In genomic region chr1:89471430-89471829, GRCm38 (mm10) we compare ENCODE assay signal across 20 mouse cellular contexts. TPM values are rescaled to one million over a fixed set of nuclear protein-coding genes. Genes with fewer than 3 reads are reported as not detected.
A peak's percentile ranks its signal among the peaks of the same experiment; 100 is the strongest.
DNase-seq lines count a peak whose midpoint lies in the region; ATAC-seq and TF ChIP-seq lines count a peak whose summit lies in the region.
"Had no signal": no experiment of that assay in that cellular context is flagged by ENCODE, and none has a peak within 500 bp of the region (broad histone marks: within the 10 kb centered on the region; RNA-seq: fewer than 3 reads in every experiment).

No protein-coding gene starts in this region.

- no peak for DNase-seq in heart, postnatal 25 days (ENCODE audit: low spot score)
- DNase-seq in kidney, postnatal 0 days (ENCODE audit: low spot score): no peak
- DNase-seq in embryonic facial prominence, embryonic 10.5 days (ENCODE audit: low spot score): no peak
- DNase-seq in adipocyte (ENCODE audit: low spot score): no peak
- no peak for DNase-seq in urinary bladder, postnatal 36 days (ENCODE audit: low spot score in 2 of 2)
- DNase-seq: cerebellum, adult 11-12 months; kidney, postnatal 14 days; left cerebral cortex, postnatal 4 days; right cerebral cortex, postnatal 4 days had no signal

- intact Hi-C loops in heart, postnatal 25 days (cut with DNase I): no loop called here

- no peak overlapping the region for H3K27ac ChIP-seq in heart, embryonic 12.5 days (ENCODE audit: poor library complexity, severe bottlenecking)
- peak overlapping the region; percentile 31; the same call in 1 of the 2 replicates for H3K27ac ChIP-seq in kidney, postnatal 0 days
- no peak overlapping the region for H3K27ac ChIP-seq in kidney, embryonic 15.5 days
- peak overlapping the region; percentile 24; the same call in 1 of the 2 replicates for H3K27ac ChIP-seq in embryonic facial prominence, embryonic 10.5 days (replicated peaks)
- peak overlapping the region; percentile 44 for H3K27ac ChIP-seq in embryonic facial prominence, embryonic 15.5 days (replicated peaks)
- H3K27ac ChIP-seq: forebrain, embryonic 15.5 days; intestine, embryonic 15.5 days; liver, embryonic 14.5 days; macrophage had no signal

- H3K36me3 ChIP-seq in heart, embryonic 12.5 days: no peaks in the 10 kb centered on the region
- no peaks in the 10 kb centered on the region for H3K36me3 ChIP-seq in kidney, postnatal 0 days (ENCODE audit: insufficient read depth, low read length)
- H3K36me3 ChIP-seq in kidney, embryonic 15.5 days: no peaks in the 10 kb centered on the region
- H3K36me3 ChIP-seq in embryonic facial prominence, embryonic 10.5 days (replicated peaks): no peaks in the 10 kb centered on the region; the same call in 1 of the 2 replicates
- H3K36me3 ChIP-seq in embryonic facial prominence, embryonic 15.5 days: no peaks in the 10 kb centered on the region
- H3K36me3 ChIP-seq: forebrain, embryonic 15.5 days; intestine, embryonic 15.5 days had no signal

- H3K4me2 ChIP-seq in heart, embryonic 12.5 days: no peak overlapping the region
- H3K4me2 ChIP-seq in kidney, postnatal 0 days (ENCODE audit: low read length): no peak overlapping the region
- no peak overlapping the region for H3K4me2 ChIP-seq in kidney, embryonic 15.5 days
- no peak overlapping the region for H3K4me2 ChIP-seq in embryonic facial prominence, embryonic 15.5 days (replicated peaks)
- H3K4me2 ChIP-seq: forebrain, embryonic 15.5 days; heart, embryonic 11.5 days; intestine, embryonic 15.5 days; midbrain, embryonic 11.5 days had no signal

- H3K9ac ChIP-seq in heart, embryonic 12.5 days: no peak overlapping the region
- H3K9ac ChIP-seq in kidney, postnatal 0 days (ENCODE audit: low read depth, low read length): no peak overlapping the region
- no peak overlapping the region for H3K9ac ChIP-seq in kidney, embryonic 15.5 days
- no peak overlapping the region for H3K9ac ChIP-seq in embryonic facial prominence, embryonic 15.5 days
- H3K9ac ChIP-seq: forebrain, embryonic 15.5 days; intestine, embryonic 15.5 days; liver, embryonic 14.5 days had no signal

- TF ChIP-seq CTCF in kidney, postnatal 0 days (IDR thresholded peaks at IDR 0.05; ENCODE audit: low read depth): no peak

- H3K4me1 ChIP-seq in heart, embryonic 12.5 days (replicated peaks): peaks cover 66% of the 10 kb centered on the region
- peaks cover 19% of the 10 kb centered on the region; the same call in 1 of the 2 replicates for H3K4me1 ChIP-seq in kidney, postnatal 0 days (replicated peaks; ENCODE audit: insufficient read depth, low read length)
- H3K4me1 ChIP-seq in kidney, embryonic 15.5 days: peaks cover 65% of the 10 kb centered on the region
- peaks cover 93% of the 10 kb centered on the region for H3K4me1 ChIP-seq in embryonic facial prominence, embryonic 10.5 days
- H3K4me1 ChIP-seq in embryonic facial prominence, embryonic 15.5 days: peaks cover 69% of the 10 kb centered on the region

- WGBS in heart, embryonic 12.5 days: 59% methylated on average over 4 of the region's 4 CpGs
- WGBS in kidney, postnatal 0 days: 62% methylated on average over 4 of the region's 4 CpGs
- WGBS in kidney, embryonic 15.5 days: 68% methylated on average over 4 of the region's 4 CpGs
- 75% methylated on average over 4 of the region's 4 CpGs for WGBS in embryonic facial prominence, embryonic 10.5 days
- 42% methylated on average over 4 of the region's 4 CpGs for WGBS in embryonic facial prominence, embryonic 15.5 days

- 0 out of 2 replicates have a peak, but pooled peaks have one; percentile 15 for ATAC-seq in heart, embryonic 12.5 days (ENCODE audit: insufficient number of reproducible peaks, low FRiP score)
- ATAC-seq in kidney, postnatal 0 days (replicated peaks; ENCODE audit: low FRiP score, low read depth): no peak
- no peak for ATAC-seq in kidney, embryonic 15.5 days (replicated peaks; ENCODE audit: low FRiP score)
- no peak for ATAC-seq in embryonic facial prominence, embryonic 15.5 days (ENCODE audit: insufficient number of reproducible peaks, low FRiP score, low TSS enrichment, low read depth)
- ATAC-seq: intestine, embryonic 15.5 days had no signal

- no peak overlapping the region for H3K4me3 ChIP-seq in heart, embryonic 12.5 days
- H3K4me3 ChIP-seq in kidney, postnatal 0 days (replicated peaks; ENCODE audit: low read depth, low read length): no peak overlapping the region
- H3K4me3 ChIP-seq in kidney, embryonic 15.5 days (replicated peaks): no peak overlapping the region
- no peak overlapping the region for H3K4me3 ChIP-seq in embryonic facial prominence, embryonic 10.5 days
- H3K4me3 ChIP-seq in embryonic facial prominence, embryonic 15.5 days (replicated peaks): no peak overlapping the region
- H3K4me3 ChIP-seq: forebrain, embryonic 15.5 days; intestine, embryonic 15.5 days had no signal

- H3K27me3 ChIP-seq in heart, embryonic 12.5 days (replicated peaks): no peaks in the 10 kb centered on the region
- H3K27me3 ChIP-seq in kidney, postnatal 0 days (ENCODE audit: insufficient read depth, low read length): no peaks in the 10 kb centered on the region
- H3K27me3 ChIP-seq in kidney, embryonic 15.5 days: no peaks in the 10 kb centered on the region
- no peaks in the 10 kb centered on the region for H3K27me3 ChIP-seq in embryonic facial prominence, embryonic 10.5 days (replicated peaks; ENCODE audit: low read depth, poor library complexity, severe bottlenecking)
- no peaks in the 10 kb centered on the region for H3K27me3 ChIP-seq in embryonic facial prominence, embryonic 15.5 days
- H3K27me3 ChIP-seq: CH12.LX; forebrain, embryonic 15.5 days; intestine, embryonic 15.5 days had no signal

- no peaks in the 10 kb centered on the region for H3K9me3 ChIP-seq in heart, embryonic 12.5 days (replicated peaks)
- H3K9me3 ChIP-seq in kidney, postnatal 0 days (replicated peaks; ENCODE audit: low read length): no peaks in the 10 kb centered on the region
- H3K9me3 ChIP-seq in kidney, embryonic 15.5 days (replicated peaks): no peaks in the 10 kb centered on the region
- no peaks in the 10 kb centered on the region for H3K9me3 ChIP-seq in embryonic facial prominence, embryonic 10.5 days
- no peaks in the 10 kb centered on the region for H3K9me3 ChIP-seq in embryonic facial prominence, embryonic 15.5 days (replicated peaks)
- H3K9me3 ChIP-seq: forebrain, embryonic 15.5 days; intestine, embryonic 15.5 days had no signal

RNA-seq across cellular contexts. Expression of gene Agap1, which starts 16.8 kb away (rescaled TPM):
- polyA plus RNA-seq in heart, embryonic 12.5 days (2016; fragmentation: Nextera tagmentation; extraction: Ambion mirVana): 16.3 and 16.6 TPM in 2 replicates
- 10 to 100 TPM; 62.8 to 65.5 TPM for total RNA-seq in heart, postnatal 25 days (2021)
- polyA plus RNA-seq in kidney, postnatal 0 days (2015; fragmentation: Nextera tagmentation; extraction: Ambion mirVana): 8.5 and 8.7 TPM in 2 replicates
- 10.8 and 11.3 TPM in 2 replicates for polyA plus RNA-seq in kidney, embryonic 15.5 days (2015; fragmentation: Nextera tagmentation; extraction: Ambion mirVana)
- 13.6 and 14.8 TPM in 2 replicates for polyA plus RNA-seq in embryonic facial prominence, embryonic 10.5 days (2016; fragmentation: Nextera tagmentation; extraction: Ambion mirVana)
- 13.4 and 14.5 TPM in 2 replicates for polyA plus RNA-seq in embryonic facial prominence, embryonic 15.5 days (2015; fragmentation: Nextera tagmentation; extraction: Ambion mirVana)
- total RNA-seq: CH12.LX, MEL had no signal

Comparison
In these comparisons a context has a peak if more than half of its experiments do, and no peak if none do; other contexts are left out.
1. H3K27ac ChIP-seq: peak in kidney, postnatal 0 days (single experiment), embryonic facial prominence, embryonic 10.5 days (single experiment) and embryonic facial prominence, embryonic 15.5 days (single experiment); none in heart, embryonic 12.5 days (single experiment) and kidney, embryonic 15.5 days (single experiment).